Mouse (Mus musculus) right cerebral cortex, adult 18-20 months (tissue): Measurements from ENCODE around the gene Wbp2.
"Not testable (repeated sequence)": the region's sequence is repeated elsewhere in the genome, so short reads cannot be mapped to it uniquely, and the experiment has no call there.

Experiments used
- DNase-seq: peaks from one replicate; pipeline ENCODE4 v3.0.0; 2022; ENCODE audit warnings: mixed read lengths

Gene Wbp2

GRCm38 (mm10) chr11:116086258-116087193, at the start of gene Wbp2:
TSS of gene Wbp2 (minus strand) at chr11:116086995.
- DNase-seq, result peak; percentile 99

GRCm38 (mm10) chr11:116134171-116134570, 47.4 kb upstream of the Wbp2 start:
- no peak for DNase-seq

GRCm38 (mm10) chr11:116133497-116133896, 46.7 kb upstream of the Wbp2 start:
- DNase-seq, result no peak

GRCm38 (mm10) chr11:116132366-116133333, 45.9 kb upstream of the Wbp2 start:
- DNase-seq, result no peak

- DNase-seq, result no peak
Observed at GRCm38 (mm10) chr11:116131349-116132170, 44.8 kb upstream of the Wbp2 start.

GRCm38 (mm10) chr11:116130488-116131205, 43.9 kb upstream of the Wbp2 start, which contains the start of gene Trim65:
TSS of gene Trim65 (minus strand) at chr11:116131128.
- peak; percentile 90 for DNase-seq

GRCm38 (mm10) chr11:116129993-116130487, 43.2 kb upstream of the Wbp2 start:
- no peak for DNase-seq

GRCm38 (mm10) chr11:116129091-116129790, 42.4 kb upstream of the Wbp2 start:
- DNase-seq, result no peak

- DNase-seq, result no peak
Observed at GRCm38 (mm10) chr11:116127986-116128385, 41.2 kb upstream of the Wbp2 start.

- DNase-seq, result no peak
Observed at GRCm38 (mm10) chr11:116127156-116127980, 40.6 kb upstream of the Wbp2 start, which contains the start of gene Trim47. TSS of gene Trim47 (minus strand) at chr11:116127210.

GRCm38 (mm10) chr11:116126261-116126660, 39.5 kb upstream of the Wbp2 start:
- no peak for DNase-seq

- not testable (repeated sequence) for DNase-seq
Observed at GRCm38 (mm10) chr11:116121731-116122245, 35.0 kb upstream of the Wbp2 start.

GRCm38 (mm10) chr11:116117819-116118218, 31.0 kb upstream of the Wbp2 start:
- no peak for DNase-seq

- DNase-seq, result no peak
Observed at GRCm38 (mm10) chr11:116117241-116117640, 30.4 kb upstream of the Wbp2 start.

GRCm38 (mm10) chr11:116111611-116112203, 24.9 kb upstream of the Wbp2 start:
- no peak for DNase-seq

- DNase-seq, result no peak
Observed at GRCm38 (mm10) chr11:116111067-116111466, 24.3 kb upstream of the Wbp2 start.

- no peak for DNase-seq
Observed at GRCm38 (mm10) chr11:116110540-116110939, 23.7 kb upstream of the Wbp2 start.

- no peak for DNase-seq
Observed at GRCm38 (mm10) chr11:116110131-116110530, 23.3 kb upstream of the Wbp2 start.
